Mouse (Mus musculus) brain, embryonic 14.5 days (tissue): ENCODE measurements around the gene Mbtd1. TPM values are rescaled to one million over a fixed set of nuclear protein-coding genes. Genes with fewer than 3 reads are reported as not detected.
"Not testable (repeated sequence)": the region's sequence is repeated elsewhere in the genome, so short reads cannot be mapped to it uniquely, and the experiment has no call there.

Experiments used
- DNase-seq: peaks from one replicate; pipeline ENCODE4 v3.0.0-alpha.2; 2011; ENCODE audit warnings: low read depth
- CTCF ChIP-seq: fragments of 200-500 bp; IDR thresholded peaks from 2 replicates; pipeline ENCODE4 v1.5.1; 2012; ENCODE audit warnings: inconsistent platforms, mild to moderate bottlenecking, moderate library complexity, borderline replicate concordance; ENCODE audit not compliant: insufficient read depth, insufficient read length; ENCODE audit errors: extremely low read depth
- POLR2A ChIP-seq: fragments of 200-500 bp; IDR thresholded peaks from 2 replicates; pipeline ENCODE4 v1.6.1; 2012; ENCODE audit warnings: mild to moderate bottlenecking, inconsistent platforms, borderline replicate concordance; ENCODE audit not compliant: poor library complexity, insufficient read depth, insufficient read length, severe bottlenecking; ENCODE audit errors: extremely low read depth
- polyA plus RNA-seq: library from polyadenylated mRNA; depleted of rRNA; stranded (reverse); fragments of >200 nt; gene quantifications from 2 replicates; pipeline ENCODE4 v1.2.3, GENCODE M21; 2012

Mbtd1 gene
- polyA plus RNA-seq, 1 experiment = 51.4 TPM

GRCm38 (mm10) chr11:93886411-93887079 is 893 bp downstream of the Mbtd1 start:
- TF ChIP-seq CTCF = no peak
- no peak for TF ChIP-seq POLR2A
- DNase-seq = peak; percentile 60

GRCm38 (mm10) chr11:93887080-93887447 is 1.4 kb downstream of the Mbtd1 start:
- DNase-seq = peak; percentile 3
- TF ChIP-seq CTCF = no peak

- TF ChIP-seq POLR2A (no peak), CTCF (no peak)
- DNase-seq = no peak
These were observed 12.1 kb downstream of the Mbtd1 start for GRCm38 (mm10) chr11:93897732-93898131.

- DNase-seq = no peak
- TF ChIP-seq POLR2A = no peak
- TF ChIP-seq CTCF = no peak
These were observed 21.2 kb downstream of the Mbtd1 start for GRCm38 (mm10) chr11:93906834-93907233.

GRCm38 (mm10) chr11:93907839-93908238 is 22.2 kb downstream of the Mbtd1 start:
- no peak for DNase-seq
- TF ChIP-seq POLR2A = no peak
- no peak for TF ChIP-seq CTCF

GRCm38 (mm10) chr11:93908829-93909228 is 23.2 kb downstream of the Mbtd1 start:
- DNase-seq = no peak
- TF ChIP-seq CTCF (no peak), POLR2A (no peak)

GRCm38 (mm10) chr11:93911603-93912002 is 26.0 kb downstream of the Mbtd1 start:
- no peak for DNase-seq
- TF ChIP-seq POLR2A (no peak), CTCF (no peak)

- DNase-seq = not testable (repeated sequence)
These were observed 29.4 kb downstream of the Mbtd1 start for GRCm38 (mm10) chr11:93915019-93915418.

GRCm38 (mm10) chr11:93929106-93929505 is 43.5 kb downstream of the Mbtd1 start:
- DNase-seq = no peak
- TF ChIP-seq POLR2A (no peak), CTCF (0 out of 2 replicates have a peak, but pooled peaks have one; percentile 2)

GRCm38 (mm10) chr11:93940906-93941305 is 55.3 kb downstream of the Mbtd1 start:
- no peak for DNase-seq
- TF ChIP-seq CTCF = no peak
- no peak for TF ChIP-seq POLR2A

GRCm38 (mm10) chr11:93944986-93945385 is 59.3 kb downstream of the Mbtd1 start:
- TF ChIP-seq POLR2A (no peak), CTCF (no peak)
- no peak for DNase-seq

- DNase-seq = no peak
- no peak for TF ChIP-seq CTCF
- TF ChIP-seq POLR2A = no peak
These were observed 63.4 kb downstream of the Mbtd1 start for GRCm38 (mm10) chr11:93948887-93949567.

GRCm38 (mm10) chr11:93950045-93950444 is 64.4 kb downstream of the Mbtd1 start:
- TF ChIP-seq POLR2A (no peak), CTCF (no peak)
- DNase-seq = no peak

- TF ChIP-seq POLR2A = no peak
- TF ChIP-seq CTCF = no peak
- DNase-seq = no peak
These were observed 66.7 kb downstream of the Mbtd1 start for GRCm38 (mm10) chr11:93952376-93952775.

GRCm38 (mm10) chr11:93954738-93955255 is 69.1 kb downstream of the Mbtd1 start:
- TF ChIP-seq CTCF = no peak
- no peak for TF ChIP-seq POLR2A
- peak; percentile 54 for DNase-seq
